Mouse (Mus musculus): Measurements from ENCODE around the gene Ddx43.

The Ddx43 gene

GRCm38 (mm10) chr9:78372827-78373504 is 22.6 kb upstream of the Ddx43 start:
- DNase-seq (ENCODE audit: low read depth, low spot score), result no peak

- DNase-seq (ENCODE audit: low read depth, low spot score), result no peak
Observed at GRCm38 (mm10) chr9:78374397-78374796, 21.2 kb upstream of the Ddx43 start.

- no peak for DNase-seq (ENCODE audit: low read depth, low spot score)
Observed at GRCm38 (mm10) chr9:78374885-78375389, 20.6 kb upstream of the Ddx43 start.

GRCm38 (mm10) chr9:78375486-78375885 is 20.1 kb upstream of the Ddx43 start:
- no peak for DNase-seq (ENCODE audit: low read depth, low spot score)

GRCm38 (mm10) chr9:78377546-78377945 is 18.0 kb upstream of the Ddx43 start:
- DNase-seq (ENCODE audit: low read depth, low spot score), result no peak

GRCm38 (mm10) chr9:78378113-78378785 is 17.3 kb upstream of the Ddx43 start, which contains the start of gene Ooep:
TSS of gene Ooep (minus strand) at chr9:78378725.
- DNase-seq (ENCODE audit: low read depth, low spot score), result no peak

GRCm38 (mm10) chr9:78385893-78386292 is 9.7 kb upstream of the Ddx43 start:
- no peak for DNase-seq (ENCODE audit: low read depth, low spot score)

- DNase-seq (ENCODE audit: low read depth, low spot score), result no peak
Observed at GRCm38 (mm10) chr9:78386947-78387346, 8.6 kb upstream of the Ddx43 start.

GRCm38 (mm10) chr9:78389981-78390380 is 5.6 kb upstream of the Ddx43 start:
- DNase-seq (ENCODE audit: low read depth, low spot score), result no peak

- no peak for DNase-seq (ENCODE audit: low read depth, low spot score)
Observed at GRCm38 (mm10) chr9:78393741-78394140, 1.8 kb upstream of the Ddx43 start.

GRCm38 (mm10) chr9:78394602-78395001 is 975 bp upstream of the Ddx43 start:
- DNase-seq (ENCODE audit: low read depth, low spot score), result no peak

- DNase-seq (ENCODE audit: low read depth, low spot score), result no peak
Observed at GRCm38 (mm10) chr9:78395244-78395629, 340 bp upstream of the Ddx43 start.

GRCm38 (mm10) chr9:78396517-78396916 is 940 bp downstream of the Ddx43 start:
- no peak for DNase-seq (ENCODE audit: low read depth, low spot score)

- no peak for DNase-seq (ENCODE audit: low read depth, low spot score)
Observed at GRCm38 (mm10) chr9:78400570-78400969, 5.0 kb downstream of the Ddx43 start.

- DNase-seq (ENCODE audit: low read depth, low spot score), result no peak
Observed at GRCm38 (mm10) chr9:78401596-78401995, 6.0 kb downstream of the Ddx43 start.

- no peak for DNase-seq (ENCODE audit: low read depth, low spot score)
Observed at GRCm38 (mm10) chr9:78427362-78427781, 31.8 kb downstream of the Ddx43 start.

- no peak for DNase-seq (ENCODE audit: low read depth, low spot score)
Observed at GRCm38 (mm10) chr9:78428185-78428584, 32.6 kb downstream of the Ddx43 start.

- no peak for DNase-seq (ENCODE audit: low read depth, low spot score)
Observed at GRCm38 (mm10) chr9:78428870-78429432, 33.4 kb downstream of the Ddx43 start.

- DNase-seq (ENCODE audit: low read depth, low spot score), result no peak
Observed at GRCm38 (mm10) chr9:78429551-78429950, 34.0 kb downstream of the Ddx43 start.

GRCm38 (mm10) chr9:78430486-78430885 is 34.9 kb downstream of the Ddx43 start:
- DNase-seq (ENCODE audit: low read depth, low spot score), result no peak

GRCm38 (mm10) chr9:78432471-78432870 is 36.9 kb downstream of the Ddx43 start:
- DNase-seq (ENCODE audit: low read depth, low spot score), result no peak

GRCm38 (mm10) chr9:78439426-78439825 is 43.8 kb downstream of the Ddx43 start:
- no peak for DNase-seq (ENCODE audit: low read depth, low spot score)

GRCm38 (mm10) chr9:78442237-78442578 is 46.6 kb downstream of the Ddx43 start:
- no peak for DNase-seq (ENCODE audit: low read depth, low spot score)

Measured in brain, embryonic 18.5 days (tissue).